8 mouse cellular contexts compared by ENCODE assay signal in the genomic region with DNA sequence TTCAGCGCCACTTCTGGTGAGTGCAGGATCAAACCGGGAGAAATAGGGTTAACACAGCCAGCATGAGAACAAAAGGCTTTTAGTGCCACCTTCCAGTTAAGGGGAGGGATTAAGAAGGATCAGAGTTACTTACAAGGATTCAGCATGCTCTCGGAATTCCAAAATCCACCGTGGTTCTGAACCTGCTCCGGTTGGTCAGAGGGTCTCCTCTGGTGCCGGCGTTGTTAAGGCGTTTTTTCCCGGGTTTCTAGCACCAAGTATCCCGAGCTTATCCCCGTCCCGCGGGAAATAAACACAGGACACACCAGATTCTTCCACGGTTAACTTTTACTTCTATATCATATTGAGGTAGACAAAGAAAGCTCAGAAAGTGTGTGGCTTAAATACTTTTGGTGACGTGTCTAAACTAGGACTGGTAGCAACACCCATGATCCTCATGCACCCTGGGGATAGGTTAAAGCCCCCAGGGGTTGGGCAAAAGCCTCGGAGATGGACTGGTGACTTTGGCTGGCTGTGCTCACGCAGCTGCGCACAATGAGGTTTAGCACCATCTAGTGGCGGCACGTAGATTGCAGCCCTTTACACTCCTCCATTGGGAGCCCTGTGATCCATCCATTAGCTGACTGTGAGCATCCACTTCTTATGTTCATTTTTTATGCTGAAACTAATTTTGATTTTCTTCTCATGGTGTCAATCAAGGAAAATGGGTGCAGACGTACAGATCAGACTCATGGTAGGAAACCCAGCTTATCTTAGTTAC. TPM values are rescaled to one million over a fixed set of nuclear protein-coding genes. Genes with fewer than 3 reads are reported as not detected.
A peak's percentile ranks its signal among the peaks of the same experiment; 100 is the strongest.
DNase-seq lines count a peak whose midpoint lies in the region; ATAC-seq and TF ChIP-seq lines count a peak whose summit lies in the region.
"Not testable (repeated sequence)": the region's sequence is repeated elsewhere in the genome, so short reads cannot be mapped to it uniquely, and the experiment has no call there.

No protein-coding gene starts in this region.

- not testable (repeated sequence) for H3K79me2 ChIP-seq in MEL (ENCODE audit: control insufficient read depth, insufficient read depth, low read length, poor library complexity)

- ATAC-seq in hindbrain, embryonic 13.5 days (ENCODE audit: low FRiP score): peak; percentile 96
- ATAC-seq in liver, embryonic 15.5 days (ENCODE audit: insufficient read depth): peak; percentile 18; the same call in 1 of the 2 replicates
- peak; percentile 91 for ATAC-seq in neural tube, embryonic 11.5 days (ENCODE audit: insufficient read depth, low FRiP score, low TSS enrichment)
- peak; percentile 84 for ATAC-seq in stomach, embryonic 16.5 days (ENCODE audit: insufficient read depth, low FRiP score)

- not testable (repeated sequence) for TF ChIP-seq EP300 in MEL (IDR thresholded peaks at IDR 0.05; ENCODE audit: low read depth in 1 of 2, low read length in 2 of 2)

- H3K4me3 ChIP-seq in MEL (ENCODE audit: control insufficient read depth in 1 of 2, insufficient read depth in 1 of 2, low read depth in 2 of 2, low read length in 2 of 2): peak overlapping the region; percentile 42 to 54; a peak in 3 of 4 replicates
- peak overlapping the region; percentile 36 for H3K4me3 ChIP-seq in hindbrain, embryonic 13.5 days
- H3K4me3 ChIP-seq in layer of hippocampus, adult 2 months: peak overlapping the region; percentile 41
- H3K4me3 ChIP-seq in liver, embryonic 15.5 days (replicated peaks): peak overlapping the region; percentile 42
- H3K4me3 ChIP-seq in neural tube, embryonic 11.5 days (ENCODE audit: low read depth, low read length): peak overlapping the region; percentile 20; the same call in 1 of the 2 replicates
- peak overlapping the region; percentile 37 for H3K4me3 ChIP-seq in stomach, embryonic 16.5 days (replicated peaks; ENCODE audit: low read length)

- H3K4me2 ChIP-seq in hindbrain, embryonic 13.5 days: peak overlapping the region; percentile 39
- peak overlapping the region; percentile 59 for H3K4me2 ChIP-seq in liver, embryonic 15.5 days
- not testable (repeated sequence) for H3K4me2 ChIP-seq in neural tube, embryonic 11.5 days (ENCODE audit: low read depth)
- peak overlapping the region; percentile 27; the same call in 1 of the 2 replicates for H3K4me2 ChIP-seq in stomach, embryonic 16.5 days (ENCODE audit: low read depth, low read length)

- peak in 2 of 3 experiments; percentile 24 to 47; a peak in 4 of 6 replicates for TF ChIP-seq CTCF in MEL (IDR thresholded peaks at IDR 0.05 in 2 of 3, conservative IDR thresholded peaks at IDR 0.05 in 1 of 3; ENCODE audit: control insufficient read depth in 1 of 3, insufficient read depth in 1 of 3, low read depth in 2 of 3, low read length in 3 of 3, poor library complexity in 1 of 3, severe bottlenecking in 1 of 3)
- TF ChIP-seq CTCF in layer of hippocampus, adult 2 months (conservative IDR thresholded peaks at IDR 0.05): peak; percentile 69

- not testable (repeated sequence) for TF ChIP-seq RAD21 in MEL (IDR thresholded peaks at IDR 0.05; ENCODE audit: low read depth, low read length)

- WGBS in hindbrain, embryonic 13.5 days: 11% methylated on average over 19 of the region's 21 CpGs
- 15% methylated on average over 18 of the region's 21 CpGs for WGBS in liver, embryonic 15.5 days (ENCODE audit: insufficient replicate concordance)
- WGBS in neural tube, embryonic 11.5 days: 19% methylated on average over 17 of the region's 21 CpGs
- 9% methylated on average over 18 of the region's 21 CpGs for WGBS in stomach, embryonic 16.5 days

- not testable (repeated sequence) for H3K9me3 ChIP-seq in MEL (replicated peaks; ENCODE audit: insufficient read depth, low read length); hindbrain, embryonic 13.5 days; liver, embryonic 15.5 days (replicated peaks); neural tube, embryonic 11.5 days (ENCODE audit: control insufficient read depth, low read length); stomach, embryonic 16.5 days (replicated peaks; ENCODE audit: control insufficient read depth, low read length)

- not testable (repeated sequence) for H3K36me3 ChIP-seq in MEL (ENCODE audit: control insufficient read depth in 1 of 2, insufficient read depth in 2 of 2, low read length in 2 of 2); hindbrain, embryonic 13.5 days; liver, embryonic 15.5 days (replicated peaks); neural tube, embryonic 11.5 days (ENCODE audit: control insufficient read depth, insufficient read depth, low read length); stomach, embryonic 16.5 days (ENCODE audit: control insufficient read depth, insufficient read depth, low read length)

- H3K9ac ChIP-seq in MEL (ENCODE audit: control insufficient read depth, low read depth, low read length, poor library complexity, severe bottlenecking): peak overlapping the region; percentile 45; the same call in 1 of the 2 replicates
- H3K9ac ChIP-seq in hindbrain, embryonic 13.5 days; liver, embryonic 15.5 days; neural tube, embryonic 11.5 days (ENCODE audit: low read length); stomach, embryonic 16.5 days (ENCODE audit: low read length): not testable (repeated sequence)

- DNase-seq in MEL (ENCODE audit: low read depth, low spot score): peak; percentile 12
- DNase-seq in cerebellum, postnatal 36 days: peak; percentile 50 to 53
- DNase-seq in gastrocnemius, adult 8-10 months (ENCODE audit: low spot score in 2 of 2): peak; percentile 23 to 36
- DNase-seq in layer of hippocampus, adult 2 months (ENCODE audit: low spot score in 2 of 2): peak; percentile 16 to 50
- not testable (repeated sequence) for DNase-seq in neural tube, embryonic 11.5 days (ENCODE audit: low spot score)

- not testable (repeated sequence) for H3K4me1 ChIP-seq in MEL (ENCODE audit: control insufficient read depth in 1 of 2, insufficient read depth in 2 of 2, low read length in 2 of 2); hindbrain, embryonic 13.5 days (replicated peaks); liver, embryonic 15.5 days (replicated peaks); neural tube, embryonic 11.5 days (ENCODE audit: control insufficient read depth, insufficient read depth, low read length); stomach, embryonic 16.5 days (ENCODE audit: control insufficient read depth, insufficient read depth, low read length)

- TF ChIP-seq POLR2A in MEL (IDR thresholded peaks at IDR 0.05; ENCODE audit: control insufficient read depth in 1 of 2, insufficient read depth in 1 of 2, low read depth in 1 of 2, low read length in 2 of 2, poor library complexity in 1 of 2): not testable (repeated sequence)

- not testable (repeated sequence) for H3K27me3 ChIP-seq in MEL (ENCODE audit: control insufficient read depth in 1 of 2, insufficient read depth in 2 of 2, low read length in 2 of 2); hindbrain, embryonic 13.5 days; liver, embryonic 15.5 days; neural tube, embryonic 11.5 days (ENCODE audit: control insufficient read depth, insufficient read depth, low read length); stomach, embryonic 16.5 days (ENCODE audit: control insufficient read depth, insufficient read depth, low read length)

- not testable (repeated sequence) for H3K27ac ChIP-seq in MEL (ENCODE audit: control insufficient read depth, low read depth, low read length); hindbrain, embryonic 13.5 days; layer of hippocampus, adult 2 months; liver, embryonic 15.5 days (replicated peaks); neural tube, embryonic 11.5 days (ENCODE audit: low read depth, low read length); stomach, embryonic 16.5 days (ENCODE audit: low read length)

RNA-seq across cellular contexts. Expression of a gene that starts 10.6 kb away (rescaled TPM):
- not detected in 2 replicates for total RNA-seq in MEL (2012; rRNA removed)
- polyA plus RNA-seq in MEL (2012; ENCODE audit: insufficient read depth in 1 of 2, insufficient read length in 2 of 2, low read depth in 1 of 2, low replicate concordance in 2 of 2, missing spikeins in 1 of 2): not detected
- not detected for total RNA-seq in gastrocnemius, adult 8-10 months (2022)
- not detected in 2 replicates for polyA plus RNA-seq in hindbrain, embryonic 13.5 days (2015; fragmentation: Nextera tagmentation; extraction: Ambion mirVana)
- not detected for total RNA-seq in layer of hippocampus, adult 2 months (2021)
- polyA plus RNA-seq in liver, embryonic 15.5 days (2015; fragmentation: Nextera tagmentation; extraction: Ambion mirVana): not detected in 2 replicates
- polyA plus RNA-seq in neural tube, embryonic 11.5 days (2014; fragmentation: Nextera tagmentation; extraction: Ambion mirVana): not detected in 2 replicates
- not detected in 2 replicates for polyA plus RNA-seq in stomach, embryonic 16.5 days (2015; fragmentation: Nextera tagmentation; extraction: Ambion mirVana)

Comparison
In these comparisons a context has a peak if more than half of its experiments do, and no peak if none do; other contexts are left out.
1. ATAC-seq: peak in every context shown above with its lines; median percentile 96 in hindbrain, embryonic 13.5 days; 91 in neural tube, embryonic 11.5 days; 84 in stomach, embryonic 16.5 days; 18 in liver, embryonic 15.5 days.